Comparison of ENCODE assay signal across 8 mouse cellular contexts in the genomic region with DNA sequence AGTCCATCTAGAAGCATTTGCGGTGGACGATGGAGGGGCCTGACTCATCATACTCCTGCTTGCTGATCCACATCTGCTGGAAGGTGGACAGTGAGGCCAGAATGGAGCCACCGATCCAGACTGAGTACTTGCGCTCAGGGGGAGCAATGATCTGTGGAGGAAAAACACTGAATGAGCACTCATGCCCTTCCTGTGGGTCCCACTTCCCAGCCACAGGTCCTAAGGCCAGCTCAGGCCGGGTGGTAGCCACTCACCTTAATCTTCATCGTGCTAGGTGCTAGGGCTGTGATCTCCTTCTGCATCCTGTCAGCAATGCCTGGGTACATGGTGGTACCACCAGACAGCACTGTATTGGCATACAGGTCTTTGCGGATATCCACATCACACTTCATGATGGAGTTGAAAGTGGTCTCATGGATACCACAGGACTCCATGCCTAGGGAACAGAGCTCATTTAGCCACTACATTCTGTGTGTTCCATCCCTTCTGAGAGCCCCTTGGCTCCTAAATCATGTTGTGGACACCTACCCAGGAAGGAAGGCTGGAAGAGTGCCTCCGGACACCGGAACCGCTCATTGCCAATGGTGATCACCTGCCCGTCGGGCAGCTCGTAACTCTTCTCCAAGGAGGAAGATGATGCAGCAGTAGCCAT. TPM values are rescaled to one million over a fixed set of nuclear protein-coding genes. Genes with fewer than 3 reads are reported as not detected.
DNase-seq lines count a peak whose midpoint lies in the region; ATAC-seq and TF ChIP-seq lines count a peak whose summit lies in the region.
"Not testable (repeated sequence)": the region's sequence is repeated elsewhere in the genome, so short reads cannot be mapped to it uniquely, and the experiment has no call there.

No protein-coding gene starts in this region.

- peak; percentile 18 to 21 for DNase-seq in cerebellum, postnatal 14 days
- DNase-seq in lung, postnatal 4 days: peak; percentile 18
- peak; percentile 3 for DNase-seq in urinary bladder, postnatal 25 days (ENCODE audit: low spot score)

- H3K36me3 ChIP-seq in forebrain, embryonic 15.5 days: peaks cover 14% of the 10 kb centered on the region
- H3K36me3 ChIP-seq in heart, embryonic 15.5 days; neural tube, embryonic 15.5 days: not testable (repeated sequence)
- peaks cover 14% of the 10 kb centered on the region for H3K36me3 ChIP-seq in intestine, postnatal 0 days (ENCODE audit: control insufficient read depth, insufficient read depth)
- H3K36me3 ChIP-seq in limb, embryonic 13.5 days: peaks cover 21% of the 10 kb centered on the region

- TF ChIP-seq CTCF in intestine, postnatal 0 days (IDR thresholded peaks at IDR 0.05; ENCODE audit: low read depth): not testable (repeated sequence)

- H3K27ac ChIP-seq in forebrain, embryonic 15.5 days (replicated peaks); limb, embryonic 13.5 days; neural tube, embryonic 15.5 days (replicated peaks): not testable (repeated sequence)
- H3K27ac ChIP-seq in heart, embryonic 15.5 days: peak overlapping the region; percentile 57
- H3K27ac ChIP-seq in intestine, postnatal 0 days (ENCODE audit: low read depth, low read length): peak overlapping the region; percentile 28; the same call in 1 of the 2 replicates

- H3K4me1 ChIP-seq in forebrain, embryonic 15.5 days: peaks cover 35% of the 10 kb centered on the region
- peaks cover 18% of the 10 kb centered on the region for H3K4me1 ChIP-seq in heart, embryonic 15.5 days (replicated peaks)
- H3K4me1 ChIP-seq in intestine, postnatal 0 days (replicated peaks; ENCODE audit: control insufficient read depth, insufficient read depth, low read length): not testable (repeated sequence)
- H3K4me1 ChIP-seq in limb, embryonic 13.5 days: peaks cover 29% of the 10 kb centered on the region
- H3K4me1 ChIP-seq in neural tube, embryonic 15.5 days: peaks cover 44% of the 10 kb centered on the region

- peak overlapping the region; percentile 72 for H3K4me2 ChIP-seq in forebrain, embryonic 15.5 days (replicated peaks)
- H3K4me2 ChIP-seq in heart, embryonic 15.5 days: peak overlapping the region; percentile 68
- peak overlapping the region; percentile 67 for H3K4me2 ChIP-seq in intestine, postnatal 0 days (replicated peaks; ENCODE audit: low read depth)
- H3K4me2 ChIP-seq in limb, embryonic 13.5 days (replicated peaks): peak overlapping the region; percentile 78
- peak overlapping the region; percentile 70 for H3K4me2 ChIP-seq in neural tube, embryonic 15.5 days

- not testable (repeated sequence) for H3K27me3 ChIP-seq in forebrain, embryonic 15.5 days; heart, embryonic 15.5 days; intestine, postnatal 0 days (replicated peaks; ENCODE audit: control insufficient read depth, insufficient read depth, low read length); limb, embryonic 13.5 days; neural tube, embryonic 15.5 days (replicated peaks)

- ATAC-seq in forebrain, embryonic 15.5 days (replicated peaks); heart, embryonic 15.5 days (replicated peaks; ENCODE audit: insufficient number of reproducible peaks, insufficient read depth, low FRiP score, low read depth); intestine, postnatal 0 days; limb, embryonic 13.5 days (ENCODE audit: low FRiP score, low read depth); neural tube, embryonic 15.5 days (ENCODE audit: low FRiP score): not testable (repeated sequence)

- peak overlapping the region; percentile 49 for H3K9ac ChIP-seq in forebrain, embryonic 15.5 days (replicated peaks)
- H3K9ac ChIP-seq in heart, embryonic 15.5 days: peak overlapping the region; percentile 65
- H3K9ac ChIP-seq in intestine, postnatal 0 days (ENCODE audit: low read depth, low read length): peak overlapping the region; percentile 40; the same call in 1 of the 2 replicates
- peak overlapping the region; percentile 70 for H3K9ac ChIP-seq in limb, embryonic 13.5 days
- peak overlapping the region; percentile 50 for H3K9ac ChIP-seq in neural tube, embryonic 15.5 days (replicated peaks)

- WGBS in forebrain, embryonic 15.5 days: 73% methylated on average over 11 of the region's 13 CpGs
- WGBS in heart, embryonic 15.5 days: 17% methylated on average over 10 of the region's 13 CpGs
- WGBS in intestine, postnatal 0 days: 25% methylated on average over 11 of the region's 13 CpGs
- 60% methylated on average over 12 of the region's 13 CpGs for WGBS in limb, embryonic 13.5 days
- WGBS in neural tube, embryonic 15.5 days: 43% methylated on average over 11 of the region's 13 CpGs

- peak overlapping the region; percentile 48 for H3K4me3 ChIP-seq in forebrain, embryonic 15.5 days
- peak overlapping the region; percentile 57 for H3K4me3 ChIP-seq in heart, embryonic 15.5 days
- H3K4me3 ChIP-seq in intestine, postnatal 0 days (ENCODE audit: low read depth, low read length): peak overlapping the region; percentile 48
- H3K4me3 ChIP-seq in limb, embryonic 13.5 days: peak overlapping the region; percentile 49
- H3K4me3 ChIP-seq in neural tube, embryonic 15.5 days (replicated peaks): peak overlapping the region; percentile 47

- not testable (repeated sequence) for H3K9me3 ChIP-seq in forebrain, embryonic 15.5 days; heart, embryonic 15.5 days (replicated peaks); intestine, postnatal 0 days (ENCODE audit: control insufficient read depth); limb, embryonic 13.5 days; neural tube, embryonic 15.5 days (replicated peaks)

RNA-seq across cellular contexts. Expression of a gene that starts 1.8 kb away (rescaled TPM):
- 3,835 and 3,917 TPM in 2 replicates for polyA plus RNA-seq in forebrain, embryonic 15.5 days (2015; fragmentation: Nextera tagmentation; extraction: Ambion mirVana)
- polyA plus RNA-seq in heart, embryonic 15.5 days (2015; fragmentation: Nextera tagmentation; extraction: Ambion mirVana): 921 and 1,308 TPM in 2 replicates
- 1,513 and 1,605 TPM in 2 replicates for polyA plus RNA-seq in intestine, postnatal 0 days (2015; fragmentation: Nextera tagmentation; extraction: Ambion mirVana)
- 2,628 and 2,724 TPM in 2 replicates for polyA plus RNA-seq in limb, embryonic 13.5 days (2015; fragmentation: Nextera tagmentation; extraction: Ambion mirVana)
- 3,602 and 3,776 TPM in 2 replicates for polyA plus RNA-seq in neural tube, embryonic 15.5 days (2015; fragmentation: Nextera tagmentation; extraction: Ambion mirVana)

RNA-seq across cellular contexts. Expression of a gene that starts 14.8 kb away (rescaled TPM):
- polyA plus RNA-seq in forebrain, embryonic 15.5 days (2015; fragmentation: Nextera tagmentation; extraction: Ambion mirVana): 0.97 and 1.3 TPM in 2 replicates
- polyA plus RNA-seq in heart, embryonic 15.5 days (2015; fragmentation: Nextera tagmentation; extraction: Ambion mirVana): 0.42 and 0.66 TPM in 2 replicates
- 0.14 and 0.16 TPM in 2 replicates for polyA plus RNA-seq in intestine, postnatal 0 days (2015; fragmentation: Nextera tagmentation; extraction: Ambion mirVana)
- polyA plus RNA-seq in limb, embryonic 13.5 days (2015; fragmentation: Nextera tagmentation; extraction: Ambion mirVana): 0.52 and 0.61 TPM in 2 replicates
- polyA plus RNA-seq in neural tube, embryonic 15.5 days (2015; fragmentation: Nextera tagmentation; extraction: Ambion mirVana): 0.64 and 1.4 TPM in 2 replicates

RNA-seq across cellular contexts. Expression of a gene that starts 32.1 kb away (rescaled TPM):
- 72.1 and 74.1 TPM in 2 replicates for polyA plus RNA-seq in forebrain, embryonic 15.5 days (2015; fragmentation: Nextera tagmentation; extraction: Ambion mirVana)
- 27.0 and 38.0 TPM in 2 replicates for polyA plus RNA-seq in heart, embryonic 15.5 days (2015; fragmentation: Nextera tagmentation; extraction: Ambion mirVana)
- polyA plus RNA-seq in intestine, postnatal 0 days (2015; fragmentation: Nextera tagmentation; extraction: Ambion mirVana): 9.7 and 11.7 TPM in 2 replicates
- polyA plus RNA-seq in limb, embryonic 13.5 days (2015; fragmentation: Nextera tagmentation; extraction: Ambion mirVana): 37.0 and 38.6 TPM in 2 replicates
- polyA plus RNA-seq in neural tube, embryonic 15.5 days (2015; fragmentation: Nextera tagmentation; extraction: Ambion mirVana): 71.6 and 81.5 TPM in 2 replicates
